Mouse (Mus musculus): Measurements from ENCODE around the gene Wrb. TPM values are rescaled to one million over a fixed set of nuclear protein-coding genes. Genes with fewer than 3 reads are reported as not detected.

Wrb gene
- polyA plus RNA-seq, 1 experiment from 2014 or later, result 79.6 TPM

Other genes starting within 250 kb of the Wrb start
- gene Psmg1, start 154.4 kb upstream of the Wrb start, polyA plus RNA-seq (2016; fragmentation: Nextera tagmentation; extraction: Ambion mirVana), result 139 and 149 TPM in 2 replicates
- 123 and 146 TPM in 2 replicates for gene Brwd1, start 62.9 kb upstream of the Wrb start, polyA plus RNA-seq (2016; fragmentation: Nextera tagmentation; extraction: Ambion mirVana)
- gene Hmgn1, start 17.7 kb upstream of the Wrb start, polyA plus RNA-seq (2016; fragmentation: Nextera tagmentation; extraction: Ambion mirVana), result 979 and 1,015 TPM in 2 replicates
- gene Lca5l, start 46.9 kb downstream of the Wrb start, polyA plus RNA-seq (2016; fragmentation: Nextera tagmentation; extraction: Ambion mirVana), result 0.70 and 0.73 TPM in 2 replicates
- 1.1 and 1.3 TPM in 2 replicates for gene Sh3bgr, start 55.0 kb downstream of the Wrb start, polyA plus RNA-seq (2016; fragmentation: Nextera tagmentation; extraction: Ambion mirVana)
- 0.16 TPM in 1 of 2 replicates, not detected in the other for gene B3galt5, start 90.4 kb downstream of the Wrb start, polyA plus RNA-seq (2016; fragmentation: Nextera tagmentation; extraction: Ambion mirVana)